Mouse (Mus musculus) stomach, postnatal 0 days (tissue): ENCODE results near the gene Pdgfa.

ENCODE experiments used
- CTCF ChIP-seq: IDR thresholded peaks from 2 replicates; pipeline ENCODE4 v1.5.1; 2016; ENCODE audit warnings: antibody characterized with exemption, low read depth, mild to moderate bottlenecking, moderate library complexity
- EP300 ChIP-seq: optimal IDR thresholded peaks from 2 replicates; pipeline ENCODE3; 2016; ENCODE audit warnings: antibody characterized with exemption

DNA sequence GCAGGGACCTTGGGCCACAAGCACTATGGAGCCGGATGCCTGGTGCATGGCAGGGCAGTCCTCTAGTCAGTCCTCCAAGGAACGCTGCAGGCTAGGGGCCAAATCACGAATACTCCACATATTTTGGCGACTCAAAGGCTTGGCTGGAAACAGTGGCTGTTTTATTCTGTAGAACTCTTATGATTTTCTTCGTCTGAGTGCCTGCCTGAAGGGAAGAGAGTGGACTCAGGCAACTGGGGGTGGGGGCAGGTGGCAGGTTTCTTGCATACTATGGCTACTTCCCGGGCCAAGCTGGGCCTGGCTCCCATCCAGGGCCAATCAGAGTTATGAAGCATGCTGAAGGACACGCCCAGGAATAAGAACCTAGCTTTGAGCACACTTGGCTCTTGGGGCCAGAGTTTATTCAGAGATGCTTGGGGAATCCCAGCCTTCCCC is 27.1 kb downstream of the Pdgfa start:
- TF ChIP-seq CTCF, result no peak
- TF ChIP-seq EP300, result no peak
